Mouse (Mus musculus) embryonic facial prominence, embryonic 15.5 days (tissue): ENCODE data around the gene Lrrc63. TPM values are rescaled to one million over a fixed set of nuclear protein-coding genes. Genes with fewer than 3 reads are reported as not detected.
A peak's percentile ranks its signal among the peaks of the same experiment; 100 is the strongest.

ENCODE experiments used
- ATAC-seq: fragments of 200-750 bp; cut with Nextera tagmentation; 2 replicates; pipeline ENCODE4 v1.8.0; 2017; ENCODE audit warnings: low read depth, moderate TSS enrichment; ENCODE audit not compliant: insufficient number of reproducible peaks, low FRiP score, low TSS enrichment
- H3K27ac ChIP-seq: fragments of 300-500 bp; sonication (generic); replicated peaks from 2 replicates; pipeline ENCODE4 v1.5.1; 2015; ENCODE audit warnings: mild to moderate bottlenecking, inconsistent platforms
- H3K27me3 ChIP-seq: fragments of 300-500 bp; sonication (generic); 2 replicates; pipeline ENCODE4 v1.6.1; 2015; ENCODE audit warnings: inconsistent platforms
- H3K36me3 ChIP-seq: fragments of 300-500 bp; sonication (generic); 2 replicates; pipeline ENCODE4 v1.6.1; 2015; ENCODE audit warnings: mild to moderate bottlenecking, inconsistent platforms
- H3K4me1 ChIP-seq: fragments of 300-500 bp; sonication (generic); 2 replicates; pipeline ENCODE4 v1.6.1; 2015; ENCODE audit warnings: inconsistent platforms
- H3K4me2 ChIP-seq: fragments of 300-500 bp; sonication (generic); replicated peaks from 2 replicates; pipeline ENCODE4 v1.6.1; 2015; ENCODE audit warnings: mild to moderate bottlenecking, inconsistent platforms
- H3K4me3 ChIP-seq: fragments of 300-500 bp; sonication (generic); replicated peaks from 2 replicates; pipeline ENCODE4 v1.5.1; 2015; ENCODE audit warnings: mild to moderate bottlenecking, inconsistent platforms
- H3K9ac ChIP-seq: fragments of 300-500 bp; sonication (generic); 2 replicates; pipeline ENCODE4 v1.6.1; 2015; ENCODE audit warnings: inconsistent platforms
- H3K9me3 ChIP-seq: fragments of 300-500 bp; sonication (generic); replicated peaks from 2 replicates; pipeline ENCODE4 v1.6.1; 2016; ENCODE audit warnings: inconsistent platforms
- WGBS: fragments of 180-500 bp; shearing (Covaris S2); methylation state at CpG from one replicate; pipeline ENCODE4 v1.1.7; 2015; 5-methylcytosine and 5-hydroxymethylcytosine counted together
- polyA plus RNA-seq: library from polyadenylated mRNA; unstranded; fragments of >200 nt; fragmentation: Nextera tagmentation; extraction: Ambion mirVana; gene quantifications from 2 replicates; pipeline ENCODE4 v1.2.1, GENCODE M21; 2015

Lrrc63 gene
- polyA plus RNA-seq, 1 experiment from 2014 or later, result not detected

- Histone ChIP-seq H3K4me3 (peak overlapping the region; percentile 60), H3K4me2 (peak overlapping the region; percentile 93), H3K4me1 (no peaks in the 10 kb centered on the region), H3K9ac (no peak overlapping the region), H3K9me3 (no peaks in the 10 kb centered on the region), H3K36me3 (no peaks in the 10 kb centered on the region), H3K27me3 (no peaks in the 10 kb centered on the region), H3K27ac (no peak overlapping the region)
- 3% methylated on average over 12 of the region's 12 CpGs for WGBS
- no peak for ATAC-seq
These were observed 749 bp upstream of the Lrrc63 start for GRCm38 (mm10) chr14:75131324-75131935.

GRCm38 (mm10) chr14:75121658-75122057 is 9.0 kb downstream of the Lrrc63 start:
- WGBS, result 75% methylated on average over 8 of the region's 8 CpGs
- no peak overlapping the region for H3K27ac ChIP-seq
- ATAC-seq, result no peak

GRCm38 (mm10) chr14:75102956-75103355 is 27.7 kb downstream of the Lrrc63 start:
- Histone ChIP-seq H3K9ac (no peak overlapping the region), H3K27me3 (no peaks in the 10 kb centered on the region), H3K27ac (no peak overlapping the region), H3K4me3 (no peak overlapping the region), H3K4me1 (no peaks in the 10 kb centered on the region), H3K36me3 (no peaks in the 10 kb centered on the region), H3K4me2 (no peak overlapping the region), H3K9me3 (no peaks in the 10 kb centered on the region)
- ATAC-seq, result no peak
- 89% methylated on average over 5 of the region's 5 CpGs for WGBS

More at GRCm38 (mm10) chr14:75121658-75122057, 9.0 kb downstream of the Lrrc63 start:
- no peaks in the 10 kb centered on the region for H3K27me3 ChIP-seq
- no peak overlapping the region for H3K4me2 ChIP-seq
- H3K4me3 ChIP-seq, result no peak overlapping the region
- no peaks in the 10 kb centered on the region for H3K4me1 ChIP-seq
- H3K9me3 ChIP-seq, result no peaks in the 10 kb centered on the region
- H3K9ac ChIP-seq, result no peak overlapping the region
- no peaks in the 10 kb centered on the region for H3K36me3 ChIP-seq

- WGBS, result 63% methylated on average over 6 of the region's 6 CpGs
- Histone ChIP-seq H3K9me3 (no peaks in the 10 kb centered on the region), H3K4me1 (no peaks in the 10 kb centered on the region), H3K27ac (no peak overlapping the region), H3K27me3 (no peaks in the 10 kb centered on the region), H3K4me2 (no peak overlapping the region), H3K9ac (no peak overlapping the region), H3K4me3 (no peak overlapping the region), H3K36me3 (no peaks in the 10 kb centered on the region)
- ATAC-seq, result no peak
These were observed 52.7 kb downstream of the Lrrc63 start for GRCm38 (mm10) chr14:75077946-75078345.

- ATAC-seq, result no peak
- Histone ChIP-seq H3K9me3 (no peaks in the 10 kb centered on the region), H3K4me1 (no peaks in the 10 kb centered on the region), H3K4me2 (no peak overlapping the region), H3K27me3 (no peaks in the 10 kb centered on the region), H3K27ac (no peak overlapping the region), H3K4me3 (no peak overlapping the region), H3K36me3 (no peaks in the 10 kb centered on the region), H3K9ac (no peak overlapping the region)
- WGBS, result 73% methylated on average over 10 of the region's 10 CpGs
These were observed 55.1 kb downstream of the Lrrc63 start for GRCm38 (mm10) chr14:75075299-75076180.

GRCm38 (mm10) chr14:75071091-75071490 is 59.6 kb downstream of the Lrrc63 start:
- H3K4me1 ChIP-seq, result no peaks in the 10 kb centered on the region
- no peak overlapping the region for H3K9ac ChIP-seq
- no peaks in the 10 kb centered on the region for H3K36me3 ChIP-seq
- WGBS, result 88% methylated on average over 15 of the region's 15 CpGs
- ATAC-seq, result no peak
- no peaks in the 10 kb centered on the region for H3K27me3 ChIP-seq
- no peak overlapping the region for H3K27ac ChIP-seq
- no peak overlapping the region for H3K4me2 ChIP-seq
- H3K9me3 ChIP-seq, result no peaks in the 10 kb centered on the region
- H3K4me3 ChIP-seq, result no peak overlapping the region

- H3K4me1 ChIP-seq, result no peaks in the 10 kb centered on the region
- no peaks in the 10 kb centered on the region for H3K9me3 ChIP-seq
- 66% methylated on average over 7 of the region's 7 CpGs for WGBS
- no peaks in the 10 kb centered on the region for H3K27me3 ChIP-seq
- no peak overlapping the region for H3K9ac ChIP-seq
- no peak overlapping the region for H3K4me2 ChIP-seq
- no peak overlapping the region for H3K27ac ChIP-seq
- no peaks in the 10 kb centered on the region for H3K36me3 ChIP-seq
- no peak overlapping the region for H3K4me3 ChIP-seq
- ATAC-seq, result no peak
These were observed 61.2 kb downstream of the Lrrc63 start for GRCm38 (mm10) chr14:75069356-75069979.

GRCm38 (mm10) chr14:75068430-75069112 is 62.1 kb downstream of the Lrrc63 start:
- H3K4me2 ChIP-seq, result no peak overlapping the region
- H3K4me1 ChIP-seq, result no peaks in the 10 kb centered on the region
- H3K9ac ChIP-seq, result no peak overlapping the region
- no peak overlapping the region for H3K4me3 ChIP-seq
- no peaks in the 10 kb centered on the region for H3K9me3 ChIP-seq
- H3K27me3 ChIP-seq, result no peaks in the 10 kb centered on the region
- no peak overlapping the region for H3K27ac ChIP-seq
- 84% methylated on average over 16 of the region's 19 CpGs for WGBS
- no peaks in the 10 kb centered on the region for H3K36me3 ChIP-seq
- ATAC-seq, result no peak

- Histone ChIP-seq H3K9me3 (no peaks in the 10 kb centered on the region), H3K4me1 (no peaks in the 10 kb centered on the region), H3K27ac (no peak overlapping the region), H3K4me2 (no peak overlapping the region), H3K4me3 (no peak overlapping the region), H3K27me3 (no peaks in the 10 kb centered on the region), H3K9ac (no peak overlapping the region), H3K36me3 (no peaks in the 10 kb centered on the region)
- ATAC-seq, result no peak
- 93% methylated on average over 5 of the region's 5 CpGs for WGBS
These were observed 65.5 kb downstream of the Lrrc63 start for GRCm38 (mm10) chr14:75065211-75065610.

- no peak overlapping the region for H3K27ac ChIP-seq
- no peaks in the 10 kb centered on the region for H3K9me3 ChIP-seq
- no peak overlapping the region for H3K4me2 ChIP-seq
- no peaks in the 10 kb centered on the region for H3K36me3 ChIP-seq
- H3K4me1 ChIP-seq, result no peaks in the 10 kb centered on the region
- ATAC-seq, result no peak
- no peak overlapping the region for H3K9ac ChIP-seq
- WGBS, result 75% methylated on average over 7 of the region's 7 CpGs
- no peak overlapping the region for H3K4me3 ChIP-seq
- H3K27me3 ChIP-seq, result no peaks in the 10 kb centered on the region
These were observed 66.2 kb downstream of the Lrrc63 start for GRCm38 (mm10) chr14:75064520-75064919.

GRCm38 (mm10) chr14:75063936-75064335 is 66.7 kb downstream of the Lrrc63 start:
- Histone ChIP-seq H3K27me3 (no peaks in the 10 kb centered on the region), H3K27ac (no peak overlapping the region), H3K4me3 (no peak overlapping the region), H3K4me1 (no peaks in the 10 kb centered on the region), H3K36me3 (no peaks in the 10 kb centered on the region), H3K4me2 (no peak overlapping the region), H3K9ac (no peak overlapping the region), H3K9me3 (no peaks in the 10 kb centered on the region)
- ATAC-seq, result no peak
- 97% methylated on average over 8 of the region's 8 CpGs for WGBS
